Mouse (Mus musculus) forebrain, embryonic 14.5 days (tissue): ENCODE measurements around the gene Spo11. TPM values are rescaled to one million over a fixed set of nuclear protein-coding genes. Genes with fewer than 3 reads are reported as not detected.

Source experiments
- ATAC-seq: fragments of 200-750 bp; cut with Nextera tagmentation; 2 replicates; pipeline ENCODE4 v1.8.0; 2017; ENCODE audit warnings: mild to moderate bottlenecking, moderate library complexity
- DNase-seq: peaks from one replicate; pipeline ENCODE4 v3.0.0-alpha.2; 2015; ENCODE audit warnings: low spot score
- H3K27ac ChIP-seq: fragments of 300-500 bp; sonication (generic); 2 replicates; pipeline ENCODE4 v1.5.1; 2014; ENCODE audit warnings: low read depth, mild to moderate bottlenecking, control low read depth, low read length, moderate library complexity
- H3K27me3 ChIP-seq: fragments of 300-500 bp; sonication (generic); replicated peaks from 2 replicates; pipeline ENCODE4 v1.6.1; 2014; ENCODE audit warnings: low read length, control low read depth, mixed read lengths; ENCODE audit not compliant: control insufficient read depth, insufficient read depth
- H3K36me3 ChIP-seq: fragments of 300-500 bp; sonication (generic); 2 replicates; pipeline ENCODE4 v1.6.1; 2014; ENCODE audit warnings: low read length, control low read depth; ENCODE audit not compliant: control insufficient read depth, insufficient read depth
- H3K4me1 ChIP-seq: fragments of 300-500 bp; sonication (generic); 2 replicates; pipeline ENCODE4 v1.6.1; 2014; ENCODE audit warnings: antibody characterized with exemption, low read length, control low read depth; ENCODE audit not compliant: control insufficient read depth, insufficient read depth
- H3K4me2 ChIP-seq: fragments of 300-500 bp; sonication (generic); 2 replicates; pipeline ENCODE4 v1.6.1; 2014; ENCODE audit warnings: mild to moderate bottlenecking, control low read depth, low read length
- H3K4me3 ChIP-seq: fragments of 300-500 bp; sonication (generic); 2 replicates; pipeline ENCODE4 v1.5.1; 2014; ENCODE audit warnings: low read depth, low read length, control low read depth
- H3K9ac ChIP-seq: fragments of 300-500 bp; sonication (generic); 2 replicates; pipeline ENCODE4 v1.6.1; 2014; ENCODE audit warnings: mild to moderate bottlenecking, low read length, control low read depth, moderate library complexity
- H3K9me3 ChIP-seq: fragments of 300-500 bp; sonication (generic); replicated peaks from 2 replicates; pipeline ENCODE4 v1.6.1; 2016; ENCODE audit warnings: low read length, control low read depth, mixed read lengths; ENCODE audit not compliant: control insufficient read depth
- WGBS: fragments of 180-500 bp; shearing (Covaris S2); extraction: QIAGEN DNeasy Blood & Tissue Kit; methylation state at CpG from one replicate; pipeline ENCODE4 v1.1.7; 2014; 5-methylcytosine and 5-hydroxymethylcytosine counted together
- polyA plus RNA-seq: library from polyadenylated mRNA; unstranded; fragments of >200 nt; fragmentation: Nextera tagmentation; extraction: Ambion mirVana; gene quantifications from 2 replicates; pipeline ENCODE4 v1.2.1, GENCODE M21; 2014

Gene Spo11
- polyA plus RNA-seq, 1 experiment from 2014 or later = 0.95 TPM

DNA sequence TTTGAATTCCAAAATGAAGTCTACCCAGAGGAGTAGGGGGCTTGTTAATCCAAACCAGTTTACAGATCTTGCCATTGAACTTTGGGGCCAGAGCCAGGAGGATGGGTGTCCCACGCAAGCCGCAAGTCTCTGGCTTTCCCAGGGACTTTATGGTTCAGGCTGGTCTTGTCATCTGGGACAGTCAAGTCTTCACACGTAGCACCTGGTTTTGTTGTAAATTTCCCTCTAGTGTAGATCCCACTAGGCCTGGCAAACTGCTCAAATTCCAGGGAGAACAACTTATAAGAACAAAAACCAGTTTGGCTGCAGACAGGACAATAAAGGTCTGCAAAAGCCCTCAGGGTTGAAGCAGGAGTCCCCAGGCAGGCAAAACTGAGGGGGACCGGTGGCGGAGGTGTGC is 40.7 kb upstream of the Spo11 start:
- Histone ChIP-seq H3K4me2 (peak overlapping the region; percentile 4; the same call in 1 of the 2 replicates), H3K27me3 (peaks cover 63% of the 10 kb centered on the region), H3K4me3 (no peak overlapping the region), H3K9me3 (no peaks in the 10 kb centered on the region), H3K9ac (no peak overlapping the region), H3K36me3 (no peaks in the 10 kb centered on the region), H3K27ac (no peak overlapping the region), H3K4me1 (peaks cover 37% of the 10 kb centered on the region)
- DNase-seq (no peak), ATAC-seq (no peak)
- 33% methylated on average over 5 of the region's 5 CpGs for WGBS

DNA sequence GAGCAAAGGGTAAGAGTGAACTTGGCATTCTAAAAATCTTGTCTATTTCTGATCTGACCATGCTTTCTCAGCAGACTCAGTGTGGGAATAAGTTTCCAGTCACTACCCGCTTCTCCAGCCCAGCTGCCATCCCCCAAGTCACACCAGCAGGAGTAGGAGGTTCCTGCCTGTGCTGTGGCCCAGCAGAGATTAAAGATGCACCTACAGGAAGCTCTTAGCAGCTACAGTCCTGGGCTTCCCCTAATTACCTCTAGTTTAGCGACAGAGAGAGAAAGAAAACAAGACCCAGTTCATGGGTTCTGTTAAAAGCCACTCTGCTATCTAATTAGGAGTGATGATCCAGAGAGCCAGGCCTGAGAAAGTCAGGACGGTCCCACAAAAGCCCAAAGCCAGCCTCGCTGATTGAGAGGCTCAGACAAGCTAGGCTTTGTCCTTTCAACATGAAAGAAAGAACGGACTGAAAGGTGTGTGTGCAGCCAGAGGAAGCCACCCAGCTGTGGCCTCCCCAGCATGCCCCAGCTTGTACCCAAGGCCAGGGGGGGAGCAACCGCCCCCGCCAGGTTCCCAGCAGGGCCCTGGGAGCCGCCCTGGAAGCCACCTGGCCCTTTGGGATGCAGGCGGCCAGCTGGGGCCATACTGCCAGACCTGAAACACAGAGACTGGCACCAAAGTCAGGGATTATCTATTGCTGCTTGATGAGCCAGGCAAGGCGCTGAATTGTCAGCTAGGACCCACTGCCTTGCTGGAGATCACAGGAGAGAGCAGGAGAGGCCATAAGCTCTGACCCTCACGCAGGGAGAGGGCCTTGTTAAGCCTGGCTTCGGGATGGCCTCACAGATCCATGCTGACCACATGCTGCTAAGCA is 39.9 kb upstream of the Spo11 start:
- no peak overlapping the region for H3K9ac ChIP-seq
- 16% methylated on average over 12 of the region's 12 CpGs for WGBS

DNA sequence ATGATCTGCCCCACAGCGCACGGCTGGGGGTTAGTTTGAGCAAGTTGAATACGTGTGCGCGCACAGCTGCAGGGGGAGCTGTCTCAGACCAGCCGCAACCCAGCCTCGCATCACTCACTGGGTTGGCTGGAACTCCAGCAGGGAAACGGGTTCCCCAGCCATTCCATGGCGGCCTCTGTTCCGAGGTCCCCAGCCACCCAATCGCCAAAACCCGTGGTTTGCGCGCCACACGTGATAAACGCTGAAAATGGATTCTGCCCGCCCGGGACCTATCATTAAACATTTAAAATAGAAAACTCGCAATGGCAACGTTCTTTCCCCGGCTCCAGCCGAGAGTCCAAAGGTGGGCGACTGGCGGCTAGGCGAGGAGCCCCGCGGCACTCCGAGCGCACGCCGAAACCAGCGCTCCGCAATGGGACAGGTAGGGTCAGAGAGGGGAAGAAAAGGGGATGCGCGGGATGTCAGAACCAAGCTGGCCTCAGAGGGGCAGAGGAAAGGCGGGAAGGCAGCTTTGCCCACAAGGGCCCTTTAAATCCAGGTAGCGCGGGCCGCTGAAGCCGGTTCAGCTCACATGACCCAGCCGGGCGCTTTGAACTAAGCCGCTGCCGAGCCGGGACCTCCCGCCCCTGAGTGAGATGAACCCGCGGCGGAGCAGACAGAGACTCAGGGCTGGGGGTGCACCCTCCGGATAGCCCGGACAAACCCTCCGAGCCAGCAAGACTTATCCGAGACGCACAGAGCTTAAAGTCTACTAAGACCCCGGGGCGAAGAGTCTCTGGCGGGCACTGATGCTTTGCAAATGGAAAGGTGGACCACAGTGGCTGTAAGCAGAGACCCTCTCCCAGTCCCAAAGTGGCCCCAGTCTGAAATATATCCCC is 38.5 kb upstream of the Spo11 start:
- 0 out of 2 replicates have a peak overlapping the region, but pooled peaks have one; percentile 33 for H3K27ac ChIP-seq
- peak; percentile 32 for DNase-seq
- H3K9ac ChIP-seq = peak overlapping the region; percentile 53
- WGBS = under 1% methylated on average over 57 of the region's 57 CpGs
- H3K4me2 ChIP-seq = peak overlapping the region; percentile 93
- H3K36me3 ChIP-seq = no peaks in the 10 kb centered on the region
- ATAC-seq = no peak
- peak overlapping the region; percentile 43 for H3K4me3 ChIP-seq
- peaks cover 69% of the 10 kb centered on the region for H3K27me3 ChIP-seq
- H3K4me1 ChIP-seq = peaks cover 32% of the 10 kb centered on the region
- no peaks in the 10 kb centered on the region for H3K9me3 ChIP-seq

More for the DNA sequence above, 39.9 kb upstream of the Spo11 start:
- Histone ChIP-seq H3K27me3 (peaks cover 70% of the 10 kb centered on the region), H3K27ac (peak overlapping the region; percentile 27; the same call in 1 of the 2 replicates), H3K4me2 (peak overlapping the region; percentile 93; the same call in 1 of the 2 replicates), H3K9me3 (no peaks in the 10 kb centered on the region), H3K4me1 (peaks cover 37% of the 10 kb centered on the region), H3K36me3 (no peaks in the 10 kb centered on the region), H3K4me3 (peak overlapping the region; percentile 43)
- ATAC-seq (no peak), DNase-seq (no peak)

DNA sequence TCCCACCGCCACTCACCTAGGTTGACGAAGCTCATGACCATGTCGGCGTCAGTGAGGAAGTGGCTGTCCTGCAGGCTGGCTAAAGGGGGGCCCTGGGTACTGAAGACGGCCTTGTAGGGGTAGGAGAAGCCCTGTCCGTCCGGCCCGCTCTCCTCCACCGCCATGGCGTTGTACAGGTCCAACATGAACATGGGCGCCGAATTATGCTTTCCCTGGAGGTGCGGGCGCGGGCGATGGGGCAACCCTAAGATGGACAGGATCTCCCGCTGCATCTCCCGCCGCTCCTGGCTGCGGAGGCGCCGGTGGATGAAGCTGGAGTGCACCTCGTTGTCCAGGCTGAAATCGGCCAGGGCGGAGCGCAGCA is 37.9 kb upstream of the Spo11 start:
- H3K4me1 ChIP-seq = peaks cover 26% of the 10 kb centered on the region
- H3K36me3 ChIP-seq = no peaks in the 10 kb centered on the region

DNA sequence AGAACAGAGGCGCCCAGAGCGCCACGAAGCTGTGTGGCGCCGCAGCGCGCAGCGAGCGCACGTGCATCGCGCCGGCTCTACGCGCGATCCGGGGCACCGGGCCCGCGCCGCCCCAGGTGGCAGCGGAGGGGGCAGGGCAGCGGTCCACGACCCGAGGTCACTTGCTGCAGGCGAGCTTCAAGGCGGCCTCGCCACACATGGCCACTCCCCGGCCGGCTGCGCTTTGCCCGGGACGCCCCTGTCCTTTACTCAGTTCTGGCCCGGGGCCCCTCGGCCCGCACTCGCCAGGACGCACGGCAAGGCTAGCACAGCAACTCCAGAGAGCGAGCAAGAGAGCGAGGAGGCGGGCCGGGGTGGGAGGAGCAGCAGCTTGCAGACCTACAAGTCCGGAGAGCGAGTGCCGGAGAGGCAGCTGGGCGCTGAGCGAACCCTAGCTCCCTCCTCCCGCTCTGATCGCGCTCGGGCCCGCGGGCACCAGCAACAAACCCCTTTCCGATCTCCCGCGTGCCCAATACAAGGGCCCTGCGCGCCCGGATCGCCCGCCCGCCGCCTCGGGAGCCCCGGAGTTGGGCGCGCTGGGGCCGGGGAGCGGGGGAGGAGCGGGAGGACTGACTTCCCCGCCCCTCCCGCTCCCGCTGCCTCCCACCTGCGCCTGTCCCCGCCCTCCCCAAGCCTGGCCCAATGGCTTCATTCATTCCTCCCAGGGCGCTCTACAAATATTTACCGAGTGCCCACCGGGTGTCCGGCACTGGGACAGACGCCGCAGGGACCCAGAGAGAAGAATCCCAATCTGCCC is 37.3 kb upstream of the Spo11 start, which contains the start of gene Bmp7:
TSS of gene Bmp7 (minus strand) at position 319 of the 796 bp plus-strand sequence.
- H3K27ac ChIP-seq = peak within 1 kb of the TSS; percentile 33
- H3K4me1 ChIP-seq = peaks cover 20% of the 10 kb centered on the region
- peak within 1 kb of the TSS; percentile 43 for H3K4me3 ChIP-seq
- no peaks in the 10 kb centered on the region for H3K36me3 ChIP-seq
- peaks cover 68% of the 10 kb centered on the region for H3K27me3 ChIP-seq
- DNase-seq = peak; percentile 70
- H3K4me2 ChIP-seq = peak within 1 kb of the TSS; percentile 93
- no peaks in the 10 kb centered on the region for H3K9me3 ChIP-seq
- ATAC-seq = peak; percentile 60
- under 1% methylated on average over 76 of the region's 82 CpGs for WGBS
- H3K9ac ChIP-seq = peak within 1 kb of the TSS; percentile 53

More for the DNA sequence above, 37.9 kb upstream of the Spo11 start:
- under 1% methylated on average over 26 of the region's 26 CpGs for WGBS
- H3K9ac ChIP-seq = peak overlapping the region; percentile 53
- no peak for DNase-seq
- H3K27ac ChIP-seq = 0 out of 2 replicates have a peak overlapping the region, but pooled peaks have one; percentile 33
- peak overlapping the region; percentile 43 for H3K4me3 ChIP-seq
- H3K27me3 ChIP-seq = peaks cover 69% of the 10 kb centered on the region
- peak; percentile 16; the same call in 1 of the 2 replicates for ATAC-seq
- no peaks in the 10 kb centered on the region for H3K9me3 ChIP-seq
- H3K4me2 ChIP-seq = peak overlapping the region; percentile 93

DNA sequence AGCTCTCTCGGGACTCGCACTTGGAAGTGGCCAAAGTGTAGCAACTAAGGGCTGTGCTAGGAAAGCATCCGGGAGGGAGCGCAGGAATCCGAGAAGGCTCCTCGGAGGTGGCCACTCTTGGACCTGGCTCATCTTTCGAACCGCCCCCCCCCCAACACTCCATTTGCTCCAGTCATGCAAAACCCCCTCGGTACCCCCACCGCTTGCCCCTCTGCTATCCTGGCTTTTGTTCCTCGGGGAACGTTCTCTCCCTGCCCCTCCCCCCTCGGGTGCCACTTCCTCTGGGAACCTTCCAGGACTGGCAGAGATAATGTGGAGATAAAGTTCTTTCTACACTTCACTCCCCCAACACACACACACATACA is 36.7 kb upstream of the Spo11 start:
- ATAC-seq = no peak
- no peak for DNase-seq
- Histone ChIP-seq H3K36me3 (no peaks in the 10 kb centered on the region), H3K9me3 (no peaks in the 10 kb centered on the region), H3K27me3 (peaks cover 62% of the 10 kb centered on the region), H3K4me1 (peaks cover 18% of the 10 kb centered on the region), H3K4me3 (peak overlapping the region; percentile 43), H3K9ac (peak overlapping the region; percentile 53; the same call in 1 of the 2 replicates), H3K4me2 (peak overlapping the region; percentile 93), H3K27ac (no peak overlapping the region)
- under 1% methylated on average over 13 of the region's 13 CpGs for WGBS

DNA sequence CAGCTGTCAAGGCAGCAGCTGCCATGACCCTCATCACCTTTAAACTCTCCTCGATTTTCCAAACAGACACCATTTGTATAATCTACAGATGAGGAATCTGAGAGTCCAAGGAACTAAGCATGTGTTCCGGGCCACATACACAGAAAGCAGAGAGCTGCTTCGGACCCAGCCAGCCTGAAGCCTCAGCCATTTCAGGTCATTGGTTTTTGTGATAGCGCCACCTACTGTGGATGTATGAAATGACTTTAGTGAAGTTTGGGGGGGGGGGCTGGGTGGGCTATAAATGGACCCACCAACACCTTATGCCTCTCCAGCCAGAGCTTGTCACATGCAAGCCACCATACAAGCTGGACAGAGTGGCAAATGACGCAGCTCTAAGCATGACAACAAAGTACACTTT is 28.4 kb upstream of the Spo11 start:
- Histone ChIP-seq H3K4me3 (no peak overlapping the region), H3K4me2 (no peak overlapping the region), H3K9me3 (no peaks in the 10 kb centered on the region), H3K27ac (no peak overlapping the region), H3K36me3 (no peaks in the 10 kb centered on the region), H3K27me3 (no peaks in the 10 kb centered on the region), H3K9ac (no peak overlapping the region), H3K4me1 (no peaks in the 10 kb centered on the region)
- ATAC-seq (no peak), DNase-seq (no peak)
- 45% methylated on average over 5 of the region's 5 CpGs for WGBS

DNA sequence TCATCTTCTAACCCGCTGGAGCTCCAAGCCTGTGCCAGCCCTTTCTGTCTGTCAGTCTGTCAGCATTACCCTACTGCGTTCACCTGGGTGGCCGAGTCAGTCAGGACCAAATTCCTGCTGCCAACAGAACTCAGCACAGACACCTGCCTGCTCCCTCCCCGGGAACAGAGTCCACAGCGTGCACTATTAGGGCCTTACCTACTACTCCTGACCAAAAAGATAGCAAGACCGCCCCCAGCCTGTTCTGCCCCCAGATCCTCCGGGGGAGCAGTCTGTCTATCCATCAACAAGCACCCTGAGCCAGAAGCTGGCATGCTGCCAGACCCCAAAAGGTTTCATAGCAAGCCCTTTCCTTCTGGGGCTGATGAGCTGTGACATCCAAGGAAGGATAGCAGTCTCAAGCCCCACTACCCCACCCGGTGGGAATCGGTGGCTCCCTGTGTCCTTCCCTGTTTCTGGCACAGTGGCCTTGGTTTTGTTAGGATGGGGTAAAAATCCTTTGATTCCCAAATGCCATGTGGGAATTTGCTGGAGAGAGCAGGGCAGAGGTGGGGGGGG is 27.3 kb upstream of the Spo11 start:
- Histone ChIP-seq H3K9ac (no peak overlapping the region), H3K9me3 (no peaks in the 10 kb centered on the region), H3K4me1 (no peaks in the 10 kb centered on the region), H3K27me3 (no peaks in the 10 kb centered on the region), H3K4me3 (no peak overlapping the region), H3K4me2 (no peak overlapping the region), H3K27ac (no peak overlapping the region), H3K36me3 (no peaks in the 10 kb centered on the region)
- WGBS = 61% methylated on average over 9 of the region's 9 CpGs
- 0 out of 2 replicates have a peak, but pooled peaks have one; percentile 48 for ATAC-seq
- peak; percentile 44 for DNase-seq
